Mouse (Mus musculus) liver, embryonic 14.5 days (tissue): ENCODE measurements around the gene Ankrd44.

Source experiments
- CTCF ChIP-seq: IDR thresholded peaks from 2 replicates; pipeline ENCODE4 v1.5.1; 2016; ENCODE audit warnings: antibody characterized with exemption, low read depth, control low read depth
- EP300 ChIP-seq: IDR thresholded peaks from 2 replicates; pipeline ENCODE4 v1.6.1; 2016; ENCODE audit warnings: antibody characterized with exemption, low read depth

GRCm38 (mm10) chr1:54788337-54788736 is 137.8 kb downstream of the Ankrd44 start:
- no peak for TF ChIP-seq CTCF
- TF ChIP-seq EP300 = no peak
